7 mouse cellular contexts compared by ENCODE assay signal in genomic region chr7:81343316-81343715, GRCm38 (mm10). TPM values are rescaled to one million over a fixed set of nuclear protein-coding genes. Genes with fewer than 3 reads are reported as not detected.
DNase-seq lines count a peak whose midpoint lies in the region; ATAC-seq and TF ChIP-seq lines count a peak whose summit lies in the region.

No protein-coding gene starts in this region.

- no peak for TF ChIP-seq EP300 in stomach, postnatal 0 days (optimal IDR thresholded peaks at IDR 0.05)

- no peak for DNase-seq in thymus, adult 2 months
- DNase-seq in thymus, postnatal 10 days (ENCODE audit: low spot score in 2 of 2): no peak
- no peak for DNase-seq in forebrain, embryonic 14.5 days (ENCODE audit: low spot score)
- peak; percentile 41 for DNase-seq in liver, adult 2 months (ENCODE audit: extremely low read depth, low read depth, low spot score)
- DNase-seq in stomach, postnatal 0 days (ENCODE audit: low spot score): no peak
- no peak for DNase-seq in cerebellum, postnatal 25 days

- WGBS in thymus, adult 2 months: 62% methylated on average over 8 of the region's 8 CpGs
- 40% methylated on average over 8 of the region's 8 CpGs for WGBS in forebrain, embryonic 14.5 days
- WGBS in liver, adult 2 months: 23% methylated on average over 8 of the region's 8 CpGs
- WGBS in stomach, postnatal 0 days: 26% methylated on average over 8 of the region's 8 CpGs

- peaks cover 23% of the 10 kb centered on the region for H3K36me3 ChIP-seq in thymus, adult 2 months (ENCODE audit: control insufficient read depth, insufficient read depth, low read length)
- H3K36me3 ChIP-seq in forebrain, embryonic 14.5 days (ENCODE audit: control insufficient read depth, insufficient read depth, low read length): peaks cover 50% of the 10 kb centered on the region
- peaks cover 22% of the 10 kb centered on the region for H3K36me3 ChIP-seq in liver, adult 2 months (ENCODE audit: control insufficient read depth, insufficient read depth, low read length)
- H3K36me3 ChIP-seq in stomach, postnatal 0 days (ENCODE audit: control insufficient read depth, insufficient read depth, low read length): peaks cover 8% of the 10 kb centered on the region

- no peaks in the 10 kb centered on the region for H3K27me3 ChIP-seq in thymus, adult 2 months (ENCODE audit: control insufficient read depth, insufficient read depth, low read length)
- H3K27me3 ChIP-seq in forebrain, embryonic 14.5 days (replicated peaks; ENCODE audit: control insufficient read depth, insufficient read depth, low read length): no peaks in the 10 kb centered on the region
- H3K27me3 ChIP-seq in liver, adult 2 months (ENCODE audit: control insufficient read depth, insufficient read depth, low read length): no peaks in the 10 kb centered on the region
- no peaks in the 10 kb centered on the region for H3K27me3 ChIP-seq in stomach, postnatal 0 days (ENCODE audit: control insufficient read depth, insufficient read depth, low read length)

- no peak for TF ChIP-seq CTCF in thymus, adult 2 months (IDR thresholded peaks at IDR 0.05; ENCODE audit: borderline replicate concordance, control insufficient read depth, extremely low read depth, insufficient read depth, low read length, poor library complexity)
- no peak for TF ChIP-seq CTCF in liver, adult 2 months (IDR thresholded peaks at IDR 0.05; ENCODE audit: low read depth, low read length)
- TF ChIP-seq CTCF in stomach, postnatal 0 days (IDR thresholded peaks at IDR 0.05; ENCODE audit: low read depth): no peak

- no peaks in the 10 kb centered on the region for H3K9me3 ChIP-seq in forebrain, embryonic 14.5 days (replicated peaks; ENCODE audit: control insufficient read depth, low read length)
- H3K9me3 ChIP-seq in stomach, postnatal 0 days (ENCODE audit: control insufficient read depth, low read length): no peaks in the 10 kb centered on the region

- peaks cover 6% of the 10 kb centered on the region; the same call in 1 of the 2 replicates for H3K79me2 ChIP-seq in liver, adult 2 months (ENCODE audit: control insufficient read depth, insufficient read depth, low read length)

- no peak overlapping the region for H3K27ac ChIP-seq in thymus, adult 2 months (ENCODE audit: control insufficient read depth, insufficient read depth, low read length)
- H3K27ac ChIP-seq in forebrain, embryonic 14.5 days (ENCODE audit: low read depth, low read length): no peak overlapping the region
- H3K27ac ChIP-seq in liver, adult 2 months (replicated peaks; ENCODE audit: insufficient read depth, low read depth, low read length): peak overlapping the region; percentile 49
- H3K27ac ChIP-seq in stomach, postnatal 0 days (replicated peaks): no peak overlapping the region

- H3K4me3 ChIP-seq in thymus, adult 2 months (ENCODE audit: control insufficient read depth, insufficient read depth, low read length): peak overlapping the region; percentile 96; the same call in 1 of the 2 replicates
- H3K4me3 ChIP-seq in forebrain, embryonic 14.5 days (ENCODE audit: low read depth, low read length): peak overlapping the region; percentile 79
- no peak overlapping the region for H3K4me3 ChIP-seq in liver, adult 2 months (ENCODE audit: insufficient read depth, low read depth, low read length)
- peak overlapping the region; percentile 68 for H3K4me3 ChIP-seq in stomach, postnatal 0 days (ENCODE audit: low read depth, low read length)

- peak overlapping the region; percentile 78 for H3K4me2 ChIP-seq in forebrain, embryonic 14.5 days (ENCODE audit: low read length)
- H3K4me2 ChIP-seq in stomach, postnatal 0 days (replicated peaks; ENCODE audit: low read depth): peak overlapping the region; percentile 74

- no peak for TF ChIP-seq POLR2A in thymus, adult 2 months (IDR thresholded peaks at IDR 0.05; ENCODE audit: control insufficient read depth, extremely low read depth, insufficient read depth, low read length, poor library complexity)
- TF ChIP-seq POLR2A in liver, adult 2 months (IDR thresholded peaks at IDR 0.05; ENCODE audit: extremely low read depth, insufficient read depth, low read length): no peak

- H3K4me1 ChIP-seq in thymus, adult 2 months (replicated peaks; ENCODE audit: control insufficient read depth, insufficient read depth, low read length): peaks cover 19% of the 10 kb centered on the region
- H3K4me1 ChIP-seq in forebrain, embryonic 14.5 days (ENCODE audit: control insufficient read depth, insufficient read depth, low read length): peaks cover 15% of the 10 kb centered on the region
- peaks cover 19% of the 10 kb centered on the region for H3K4me1 ChIP-seq in liver, adult 2 months (ENCODE audit: control insufficient read depth, insufficient read depth, low read length)
- no peaks in the 10 kb centered on the region for H3K4me1 ChIP-seq in stomach, postnatal 0 days (replicated peaks; ENCODE audit: control insufficient read depth, insufficient read depth)

- ATAC-seq in forebrain, embryonic 14.5 days: no peak
- ATAC-seq in stomach, postnatal 0 days (ENCODE audit: low FRiP score, low TSS enrichment): no peak
- ATAC-seq in CD4-positive, CD25-positive, alpha-beta regulatory T cell, adult 4 months: no peak

- peak overlapping the region; percentile 94 for H3K9ac ChIP-seq in forebrain, embryonic 14.5 days (ENCODE audit: low read length)
- peak overlapping the region; percentile 95 for H3K9ac ChIP-seq in liver, adult 2 months (ENCODE audit: low read depth, low read length)
- peak overlapping the region; percentile 97 for H3K9ac ChIP-seq in stomach, postnatal 0 days (ENCODE audit: low read length)

RNA-seq across cellular contexts. Expression of gene Rps17, which starts 1.7 kb away (rescaled TPM):
- 1,451 and 1,758 TPM in 2 replicates for polyA plus RNA-seq in thymus, adult 2 months (2012; rRNA removed)
- polyA plus RNA-seq in forebrain, embryonic 14.5 days (2014; fragmentation: Nextera tagmentation; extraction: Ambion mirVana): 769 and 900 TPM in 2 replicates
- 661 and 745 TPM in 2 replicates for total RNA-seq in liver, adult 2 months (2014; rRNA removed)
- 501 and 572 TPM in 2 replicates for polyA plus RNA-seq in liver, adult 2 months (2012; rRNA removed)
- polyA plus RNA-seq in stomach, postnatal 0 days (2015; fragmentation: Nextera tagmentation; extraction: Ambion mirVana): 1,024 and 1,034 TPM in 2 replicates
- polyA plus RNA-seq in CD4-positive, CD25-positive, alpha-beta regulatory T cell, adult 4 months (2017; shearing (Covaris generic)): 1,000 to 10,000 TPM; 1,101 to 1,535 TPM
